Comparison of ENCODE assay signal across 23 mouse cellular contexts in genomic region chr6:6230262-6230661, GRCm38 (mm10).
"Had no signal": no experiment of that assay in that cellular context is flagged by ENCODE, and none has a peak within 500 bp of the region (broad histone marks: within the 10 kb centered on the region; RNA-seq: fewer than 3 reads in every experiment).

No protein-coding gene starts in this region.

- H3K36me3 ChIP-seq: limb, embryonic 12.5 days; limb, embryonic 15.5 days; midbrain, embryonic 12.5 days; midbrain, embryonic 15.5 days; neural tube, embryonic 13.5 days; stomach, embryonic 15.5 days had no signal

- H3K9ac ChIP-seq: limb, embryonic 12.5 days; limb, embryonic 15.5 days; liver, embryonic 14.5 days; liver, postnatal 0 days; lung, embryonic 14.5 days; midbrain, embryonic 12.5 days; midbrain, embryonic 15.5 days; neural tube, embryonic 13.5 days; stomach, embryonic 15.5 days had no signal

- H3K9me3 ChIP-seq: limb, embryonic 12.5 days; limb, embryonic 15.5 days; midbrain, embryonic 12.5 days; midbrain, embryonic 15.5 days; neural tube, embryonic 13.5 days; stomach, embryonic 15.5 days had no signal

- H3K27ac ChIP-seq: kidney, postnatal 0 days; left cerebral cortex, adult 2 months; limb, embryonic 12.5 days; limb, embryonic 15.5 days; liver, embryonic 14.5 days; midbrain, embryonic 12.5 days; midbrain, embryonic 15.5 days; neural tube, embryonic 13.5 days; stomach, embryonic 15.5 days had no signal

- H3K4me3 ChIP-seq: left cerebral cortex, adult 2 months; limb, embryonic 12.5 days; limb, embryonic 15.5 days; midbrain, embryonic 12.5 days; midbrain, embryonic 15.5 days; myocyte; neural tube, embryonic 13.5 days; stomach, embryonic 15.5 days had no signal

- H3K4me1 ChIP-seq: limb, embryonic 12.5 days; limb, embryonic 15.5 days; midbrain, embryonic 12.5 days; midbrain, embryonic 15.5 days; neural tube, embryonic 13.5 days; stomach, embryonic 15.5 days had no signal

- H3K4me2 ChIP-seq: limb, embryonic 12.5 days; limb, embryonic 15.5 days; liver, embryonic 11.5 days; lung, embryonic 14.5 days; midbrain, embryonic 12.5 days; midbrain, embryonic 15.5 days; neural tube, embryonic 13.5 days; stomach, embryonic 15.5 days had no signal

- ATAC-seq: liver, postnatal 0 days; midbrain, embryonic 15.5 days had no signal

- H3K27me3 ChIP-seq: limb, embryonic 12.5 days; limb, embryonic 15.5 days; midbrain, embryonic 12.5 days; midbrain, embryonic 15.5 days; neural tube, embryonic 13.5 days; stomach, embryonic 15.5 days had no signal

- DNase-seq: kidney, adult 2 months; kidney, postnatal 25 days; layer of hippocampus, postnatal 36 days; left cerebral cortex, postnatal 4 days; liver, postnatal 0 days; lung, embryonic 14.5 days; lung, postnatal 10 days; lung, postnatal 36 days; right cerebral cortex, adult 18-20 months; right cerebral cortex, postnatal 25 days; spleen, adult 18-20 months; thymus, postnatal 25 days had no signal
